18 mouse cellular contexts compared by ENCODE assay signal in the genomic region with DNA sequence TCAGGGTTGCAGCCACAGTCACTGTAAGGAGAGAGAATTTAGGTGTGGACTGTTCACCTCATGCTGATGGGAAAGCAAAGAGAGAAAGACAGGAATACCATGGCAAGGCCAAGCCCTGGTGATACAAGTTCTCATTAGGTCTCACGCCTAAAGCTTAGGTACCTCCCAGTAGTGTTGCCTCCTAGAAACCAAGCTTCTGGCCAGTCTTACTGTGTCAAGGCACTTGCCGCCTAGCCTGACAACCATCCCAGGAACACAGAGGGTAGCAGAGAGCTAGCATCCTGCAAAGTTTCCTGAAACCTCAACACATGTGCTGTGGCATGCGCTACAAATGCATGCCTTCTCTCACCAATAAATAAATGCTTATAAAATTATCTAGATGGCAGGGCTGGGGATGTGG. TPM values are rescaled to one million over a fixed set of nuclear protein-coding genes. Genes with fewer than 3 reads are reported as not detected.
DNase-seq lines count a peak whose midpoint lies in the region; ATAC-seq and TF ChIP-seq lines count a peak whose summit lies in the region.
"Had no signal": no experiment of that assay in that cellular context is flagged by ENCODE, and none has a peak within 500 bp of the region (broad histone marks: within the 10 kb centered on the region; RNA-seq: fewer than 3 reads in every experiment).

No protein-coding gene starts in this region.

- WGBS in kidney, embryonic 16.5 days, result 81% methylated on average over 3 of the region's 3 CpGs
- WGBS in lung, postnatal 0 days, result 69% methylated on average over 3 of the region's 3 CpGs
- WGBS in intestine, embryonic 14.5 days, result 90% methylated on average over 3 of the region's 3 CpGs
- 86% methylated on average over 3 of the region's 3 CpGs for WGBS in stomach, embryonic 14.5 days

- H3K4me3 ChIP-seq in kidney, embryonic 16.5 days (ENCODE audit: low read length), result no peak overlapping the region
- no peak overlapping the region for H3K4me3 ChIP-seq in lung, postnatal 0 days (ENCODE audit: low read depth, low read length)
- no peak overlapping the region for H3K4me3 ChIP-seq in intestine, embryonic 14.5 days (ENCODE audit: low read depth, low read length)
- H3K4me3 ChIP-seq in stomach, embryonic 14.5 days (ENCODE audit: low read depth, low read length), result no peak overlapping the region
- H3K4me3 ChIP-seq: erythroblast, embryonic 14.5 days; heart, embryonic 10.5 days had no signal

- peak overlapping the region; percentile 77 for H3K27ac ChIP-seq in kidney, embryonic 16.5 days (ENCODE audit: low read length)
- peak overlapping the region; percentile 91 for H3K27ac ChIP-seq in lung, postnatal 0 days (ENCODE audit: low read length)
- H3K27ac ChIP-seq in intestine, embryonic 14.5 days (ENCODE audit: low read depth), result peak overlapping the region; percentile 82
- H3K27ac ChIP-seq in stomach, embryonic 14.5 days (ENCODE audit: low read length), result peak overlapping the region; percentile 58; the same call in 1 of the 2 replicates
- H3K27ac ChIP-seq: heart, embryonic 10.5 days had no signal

- peaks cover 8% of the 10 kb centered on the region for H3K9me3 ChIP-seq in kidney, embryonic 16.5 days (ENCODE audit: low read length)
- no peaks in the 10 kb centered on the region for H3K9me3 ChIP-seq in lung, postnatal 0 days (ENCODE audit: low read length)
- H3K9me3 ChIP-seq in intestine, embryonic 14.5 days (ENCODE audit: control insufficient read depth, low read length), result peaks cover 8% of the 10 kb centered on the region; the same call in 1 of the 2 replicates
- H3K9me3 ChIP-seq in stomach, embryonic 14.5 days (ENCODE audit: control insufficient read depth, low read depth, low read length), result no peaks in the 10 kb centered on the region

- no peak for DNase-seq in kidney, adult 9 months
- no peak for DNase-seq in lung, postnatal 0 days (ENCODE audit: low spot score)
- DNase-seq in lung, postnatal 10 days, result no peak
- DNase-seq in intestine, embryonic 14.5 days (ENCODE audit: low spot score), result no peak
- no peak for DNase-seq in adrenal gland, adult 2 months
- no peak for DNase-seq in urinary bladder, postnatal 25 days (ENCODE audit: low spot score)
- DNase-seq: cerebellum, adult 9-11 months; gastrocnemius, postnatal 10 days; midbrain, embryonic 14.5 days; thymus, postnatal 36 days had no signal

- TF ChIP-seq EP300 in lung, postnatal 0 days (IDR thresholded peaks at IDR 0.05), result no peak

- TF ChIP-seq CTCF in lung, postnatal 0 days (IDR thresholded peaks at IDR 0.05), result 0 out of 2 replicates have a peak, but pooled peaks have one; percentile 7

- no peak for ATAC-seq in kidney, embryonic 16.5 days (ENCODE audit: low FRiP score, low TSS enrichment)
- no peak for ATAC-seq in lung, postnatal 0 days
- no peak for ATAC-seq in intestine, embryonic 14.5 days (replicated peaks; ENCODE audit: low FRiP score, low TSS enrichment, low read depth)
- ATAC-seq in stomach, embryonic 14.5 days (ENCODE audit: insufficient number of reproducible peaks, insufficient read depth, low FRiP score, low read depth), result no peak
- ATAC-seq: forebrain, embryonic 16.5 days had no signal

- no peaks in the 10 kb centered on the region for H3K36me3 ChIP-seq in kidney, embryonic 16.5 days (ENCODE audit: insufficient read depth, low read length)
- no peaks in the 10 kb centered on the region for H3K36me3 ChIP-seq in lung, postnatal 0 days (ENCODE audit: insufficient read depth, low read length)
- no peaks in the 10 kb centered on the region for H3K36me3 ChIP-seq in intestine, embryonic 14.5 days (ENCODE audit: control insufficient read depth, insufficient read depth, low read length)
- no peaks in the 10 kb centered on the region for H3K36me3 ChIP-seq in stomach, embryonic 14.5 days (ENCODE audit: control insufficient read depth, insufficient read depth, low read length)

- no peak overlapping the region for H3K9ac ChIP-seq in kidney, embryonic 16.5 days (replicated peaks; ENCODE audit: low read length)
- H3K9ac ChIP-seq in lung, postnatal 0 days (replicated peaks; ENCODE audit: low read depth), result no peak overlapping the region
- H3K9ac ChIP-seq in intestine, embryonic 14.5 days (ENCODE audit: low read length), result no peak overlapping the region
- H3K9ac ChIP-seq in stomach, embryonic 14.5 days (replicated peaks; ENCODE audit: low read depth, low read length), result no peak overlapping the region

- peaks cover 18% of the 10 kb centered on the region for H3K4me1 ChIP-seq in kidney, embryonic 16.5 days (ENCODE audit: insufficient read depth, low read length)
- H3K4me1 ChIP-seq in lung, postnatal 0 days (ENCODE audit: insufficient read depth, low read depth, low read length), result peaks cover 14% of the 10 kb centered on the region; the same call in 1 of the 2 replicates
- peaks cover 25% of the 10 kb centered on the region for H3K4me1 ChIP-seq in intestine, embryonic 14.5 days (replicated peaks; ENCODE audit: control insufficient read depth, insufficient read depth, low read length)
- peaks cover 14% of the 10 kb centered on the region for H3K4me1 ChIP-seq in stomach, embryonic 14.5 days (ENCODE audit: control insufficient read depth, insufficient read depth, low read length)

- H3K27me3 ChIP-seq in kidney, embryonic 16.5 days (ENCODE audit: insufficient read depth, low read length), result no peaks in the 10 kb centered on the region
- no peaks in the 10 kb centered on the region for H3K27me3 ChIP-seq in lung, postnatal 0 days (replicated peaks; ENCODE audit: insufficient read depth, low read length)
- no peaks in the 10 kb centered on the region for H3K27me3 ChIP-seq in intestine, embryonic 14.5 days (replicated peaks; ENCODE audit: control insufficient read depth, insufficient read depth, low read length)
- H3K27me3 ChIP-seq in stomach, embryonic 14.5 days (ENCODE audit: control insufficient read depth, insufficient read depth, low read length), result no peaks in the 10 kb centered on the region
- H3K27me3 ChIP-seq: Patski had no signal

- no peak overlapping the region for H3K4me2 ChIP-seq in kidney, embryonic 16.5 days (replicated peaks; ENCODE audit: low read depth, low read length)
- H3K4me2 ChIP-seq in lung, postnatal 0 days (replicated peaks; ENCODE audit: low read depth, low read length), result peak overlapping the region; percentile 46
- H3K4me2 ChIP-seq in intestine, embryonic 14.5 days (ENCODE audit: low read length), result no peak overlapping the region
- no peak overlapping the region for H3K4me2 ChIP-seq in stomach, embryonic 14.5 days (replicated peaks; ENCODE audit: low read depth, low read length)
- H3K4me2 ChIP-seq: liver, embryonic 11.5 days had no signal

RNA-seq across cellular contexts. Expression of a gene that starts 11.6 kb away (rescaled TPM):
- polyA plus RNA-seq in kidney, embryonic 16.5 days (2015; fragmentation: Nextera tagmentation; extraction: Ambion mirVana), result 0.99 and 1.3 TPM in 2 replicates
- polyA plus RNA-seq in lung, postnatal 0 days (2015; fragmentation: Nextera tagmentation; extraction: Ambion mirVana), result 1.6 and 3.3 TPM in 2 replicates
- polyA plus RNA-seq in intestine, embryonic 14.5 days (2014; fragmentation: Nextera tagmentation; extraction: Ambion mirVana), result 1.0 and 1.2 TPM in 2 replicates
- polyA plus RNA-seq in stomach, embryonic 14.5 days (2014; fragmentation: Nextera tagmentation; extraction: Ambion mirVana), result 0.26 and 1.0 TPM in 2 replicates
- total RNA-seq in adrenal gland, adult 2 months (2021), result under 1 TPM; 0.17 to 0.55 TPM
- polyA plus RNA-seq in adrenal gland, adult 2 months (2012; rRNA removed), result 0.45 and 0.86 TPM in 2 replicates
- total RNA-seq: heart, postnatal 36 days had no signal
- polyA plus RNA-seq: erythroblast, embryonic 14.5 days had no signal

RNA-seq across cellular contexts. Expression of a gene that starts 56.3 kb away (rescaled TPM):
- 22.6 and 28.3 TPM in 2 replicates for polyA plus RNA-seq in kidney, embryonic 16.5 days (2015; fragmentation: Nextera tagmentation; extraction: Ambion mirVana)
- 13.5 and 13.9 TPM in 2 replicates for polyA plus RNA-seq in lung, postnatal 0 days (2015; fragmentation: Nextera tagmentation; extraction: Ambion mirVana)
- 21.2 and 25.1 TPM in 2 replicates for polyA plus RNA-seq in intestine, embryonic 14.5 days (2014; fragmentation: Nextera tagmentation; extraction: Ambion mirVana)
- 36.1 and 39.3 TPM in 2 replicates for polyA plus RNA-seq in stomach, embryonic 14.5 days (2014; fragmentation: Nextera tagmentation; extraction: Ambion mirVana)
- total RNA-seq in adrenal gland, adult 2 months (2021), result 10 to 100 TPM; 27.3 to 30.0 TPM
- 33.0 and 39.6 TPM in 2 replicates for polyA plus RNA-seq in adrenal gland, adult 2 months (2012; rRNA removed)
